Mouse (Mus musculus): ENCODE data around the gene Actrt3.
"Not testable (repeated sequence)": the region's sequence is repeated elsewhere in the genome, so short reads cannot be mapped to it uniquely, and the experiment has no call there.

Actrt3 gene

GRCm38 (mm10) chr3:30588865-30589264 is 10.9 kb downstream of the Actrt3 start:
- in situ Hi-C loops (cut with MboI, MseI) = loop anchor here (5.0 kb wide), 1 partner anchor 82 kb away; no protein-coding TSS in a partner anchor

GRCm38 (mm10) chr3:30573549-30573948 is 26.2 kb downstream of the Actrt3 start:
- in situ Hi-C loops (cut with MboI, MseI) = no loop called here

GRCm38 (mm10) chr3:30566333-30566732 is 33.4 kb downstream of the Actrt3 start:
- in situ Hi-C loops (cut with MboI, MseI) = not testable (repeated sequence)

GRCm38 (mm10) chr3:30560677-30561314 is 38.9 kb downstream of the Actrt3 start:
- in situ Hi-C loops (cut with MboI, MseI) = no loop called here

- in situ Hi-C loops (cut with MboI, MseI) = no loop called here
Observed at GRCm38 (mm10) chr3:30553741-30554140, 46.0 kb downstream of the Actrt3 start.

GRCm38 (mm10) chr3:30550218-30550617 is 49.5 kb downstream of the Actrt3 start:
- in situ Hi-C loops (cut with MboI, MseI) = no loop called here

- in situ Hi-C loops (cut with MboI, MseI) = no loop called here
Observed at GRCm38 (mm10) chr3:30548928-30549327, 50.8 kb downstream of the Actrt3 start.

GRCm38 (mm10) chr3:30547908-30548307 is 51.8 kb downstream of the Actrt3 start, which contains the start of gene Mecom:
Gene Mecom (minus strand): TSS chr3:30548008.
- in situ Hi-C loops (cut with MboI, MseI) = no loop called here
